Mouse (Mus musculus) ovary, postnatal 10 days (tissue): Measurements from ENCODE around the gene Olfr1053.
"Not testable (repeated sequence)": the region's sequence is repeated elsewhere in the genome, so short reads cannot be mapped to it uniquely, and the experiment has no call there.

ENCODE experiments used
- DNase-seq: peaks from one replicate; pipeline ENCODE4 v3.0.0; 2022; ENCODE audit warnings: low spot score

Olfr1053 gene

GRCm38 (mm10) chr2:86315184-86315583, at the start of gene Olfr1053:
Gene Olfr1053 (minus strand): TSS chr2:86315284.
- no peak for DNase-seq

- DNase-seq = no peak
Observed at GRCm38 (mm10) chr2:86362369-86362768, 47.3 kb upstream of the Olfr1053 start, which contains the start of gene Olfr1056. Gene Olfr1056 (minus strand): TSS chr2:86362469.

GRCm38 (mm10) chr2:86351751-86352150, 36.7 kb upstream of the Olfr1053 start:
- not testable (repeated sequence) for DNase-seq

- no peak for DNase-seq
Observed at GRCm38 (mm10) chr2:86350184-86350583, 35.1 kb upstream of the Olfr1053 start, which contains the start of gene Olfr1055. Gene Olfr1055 (minus strand): TSS chr2:86350284.

- DNase-seq = no peak
Observed at GRCm38 (mm10) chr2:86335333-86335732, 20.2 kb upstream of the Olfr1053 start, which contains the start of gene Olfr1054. Gene Olfr1054 (minus strand): TSS chr2:86335433.

GRCm38 (mm10) chr2:86292155-86292554, 22.9 kb downstream of the Olfr1053 start, which contains the start of gene Olfr1052:
Gene Olfr1052 (plus strand): TSS chr2:86292455.
- no peak for DNase-seq

GRCm38 (mm10) chr2:86278988-86279387, 36.1 kb downstream of the Olfr1053 start, which contains the start of gene Olfr1051:
Gene Olfr1051 (minus strand): TSS chr2:86279088.
- DNase-seq = not testable (repeated sequence)
